Mouse (Mus musculus): ENCODE measurements around the gene Vmn2r53.
"Not testable (repeated sequence)": the region's sequence is repeated elsewhere in the genome, so short reads cannot be mapped to it uniquely, and the experiment has no call there.

Vmn2r53 gene

DNA sequence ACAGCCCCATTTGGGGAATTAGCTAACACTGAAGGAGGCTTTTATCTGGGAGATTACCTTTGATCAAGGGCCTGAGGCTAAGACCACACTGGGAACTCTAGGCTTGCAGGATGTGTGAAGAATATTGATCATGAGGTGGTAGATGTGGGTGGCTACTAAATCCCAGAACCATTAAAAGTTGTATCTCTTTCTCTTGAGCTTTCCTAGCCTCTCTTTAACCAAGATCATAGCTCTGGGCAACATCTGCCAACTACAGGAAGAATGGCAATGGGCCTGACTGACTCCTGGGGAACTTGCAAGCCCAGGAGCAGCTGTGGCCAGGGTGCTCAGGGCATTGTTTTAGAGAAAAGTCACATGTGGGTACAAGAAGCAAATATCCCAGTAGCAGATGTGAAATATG lies at the start of gene Vmn2r53:
Gene Vmn2r53 (minus strand): TSS at position 101 of the 400 bp plus-strand sequence.
- no peak for DNase-seq

DNA sequence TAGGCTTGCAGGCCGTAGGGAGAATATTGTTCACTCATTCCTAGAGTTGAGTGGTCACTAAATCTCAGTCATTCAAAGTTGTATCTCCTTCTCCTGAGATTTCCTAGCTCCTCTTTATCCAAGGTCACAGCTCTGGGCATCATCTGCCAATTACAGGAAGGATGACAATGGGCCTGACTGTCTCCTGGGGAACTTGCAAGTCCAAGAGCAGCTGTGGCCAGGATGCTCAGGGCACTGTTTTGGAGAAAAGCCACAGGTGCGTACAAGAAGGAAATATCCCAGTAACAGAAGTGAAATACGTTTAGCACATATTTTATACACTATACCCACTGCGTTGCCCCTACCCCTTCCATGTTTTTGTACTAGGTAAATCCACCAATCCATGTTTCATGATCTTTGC lies 31.6 kb upstream of the Vmn2r53 start, which contains the start of gene Vmn2r54:
Gene Vmn2r54 (minus strand): TSS at position 101 of the 400 bp plus-strand sequence.
- DNase-seq, result not testable (repeated sequence)

All from retina, postnatal 1 day (tissue).